Mouse (Mus musculus): ENCODE measurements around the gene Commd4. TPM values are rescaled to one million over a fixed set of nuclear protein-coding genes. Genes with fewer than 3 reads are reported as not detected.
A peak's percentile ranks its signal among the peaks of the same experiment; 100 is the strongest.

Commd4 gene
- polyA plus RNA-seq, 1 experiment from 2014 or later = 111 TPM

DNA sequence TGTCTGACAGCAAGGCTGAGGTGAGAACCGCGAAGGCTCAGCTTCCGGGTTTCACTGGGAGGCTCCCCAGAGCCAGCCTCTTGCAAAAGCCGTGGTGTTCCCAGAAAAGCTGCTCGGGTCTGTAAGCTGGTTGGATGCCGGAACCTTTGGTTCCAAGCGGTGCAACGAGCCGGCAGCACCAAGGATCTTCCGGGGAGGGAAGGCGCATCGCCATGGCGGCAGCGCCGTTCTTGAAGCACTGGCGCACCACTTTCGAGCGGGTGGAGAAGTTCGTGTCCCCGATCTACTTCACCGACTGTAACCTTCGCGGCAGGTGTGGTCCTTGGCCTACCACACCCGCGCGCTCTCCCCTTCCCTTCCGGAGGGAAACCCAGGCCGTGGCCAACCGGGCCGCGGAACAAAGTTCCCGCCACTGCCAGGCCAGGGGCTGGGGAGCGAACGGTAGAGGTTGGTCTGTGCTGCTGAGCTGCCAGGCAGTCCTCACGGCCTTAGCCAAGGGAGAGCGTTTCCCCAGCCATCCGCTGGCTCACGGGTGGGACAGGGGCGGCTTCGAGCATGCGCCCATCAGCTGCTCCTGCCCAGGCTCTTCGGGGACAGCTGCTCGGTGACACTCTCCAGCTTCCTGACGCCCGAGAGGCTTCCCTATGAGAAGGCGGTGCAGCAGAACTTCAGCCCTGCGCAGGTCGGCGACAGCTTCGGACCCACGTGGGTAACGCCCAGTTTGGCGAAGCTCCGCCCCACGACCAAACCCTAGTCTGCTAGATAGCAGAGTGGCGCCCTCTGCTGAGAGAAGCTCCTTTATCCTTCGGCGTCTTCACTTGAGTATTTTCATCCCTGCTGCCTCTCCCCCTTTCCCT lies 27.3 kb downstream of the Commd4 start, which contains the start of gene Man2c1:
TSS of gene Man2c1 (plus strand) at position 114 of the 857 bp plus-strand sequence.
- peak within 1 kb of the TSS; percentile 78 for H3K4me2 ChIP-seq (ENCODE audit: low read depth, low read length)
- H3K9me3 ChIP-seq (ENCODE audit: control insufficient read depth, low read length) = no peaks in the 10 kb centered on the region
- no peaks in the 10 kb centered on the region for H3K27me3 ChIP-seq (replicated peaks; ENCODE audit: control insufficient read depth, insufficient read depth, low read length)
- peaks cover 7% of the 10 kb centered on the region for H3K4me1 ChIP-seq (ENCODE audit: control insufficient read depth, insufficient read depth, low read length)
- peak; percentile 92 for ATAC-seq
- peak within 1 kb of the TSS; percentile 83 for H3K9ac ChIP-seq (ENCODE audit: low read depth, low read length)
- under 1% methylated on average over 58 of the region's 58 CpGs for WGBS
- peak within 1 kb of the TSS; percentile 76 for H3K4me3 ChIP-seq (ENCODE audit: low read length)
- H3K27ac ChIP-seq (ENCODE audit: low read length) = peak within 1 kb of the TSS; percentile 97
- peaks cover 15% of the 10 kb centered on the region; the same call in 1 of the 2 replicates for H3K36me3 ChIP-seq (ENCODE audit: control insufficient read depth, insufficient read depth, low read length)

DNA sequence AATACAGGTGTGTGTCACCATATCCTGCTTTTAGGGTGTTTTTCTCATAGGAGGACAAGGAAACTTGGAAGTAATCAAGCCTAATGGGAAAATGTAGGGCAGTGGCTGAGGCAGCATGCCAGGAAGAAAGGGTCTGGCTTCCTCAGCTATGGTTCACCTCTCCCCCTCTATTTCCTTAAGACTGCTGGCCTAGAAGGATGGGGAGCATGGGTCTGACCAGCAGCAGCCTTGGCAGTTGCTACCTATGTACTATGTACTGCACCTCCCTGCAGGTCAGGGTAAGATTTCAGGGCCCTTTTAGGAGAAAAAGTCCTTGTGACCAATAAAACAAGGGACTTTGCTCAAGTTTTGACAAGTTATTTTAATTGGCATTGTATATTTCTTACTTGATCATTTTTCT lies 28.5 kb downstream of the Commd4 start:
- peaks cover 7% of the 10 kb centered on the region for H3K4me1 ChIP-seq (ENCODE audit: control insufficient read depth, insufficient read depth, low read length)
- H3K9ac ChIP-seq (ENCODE audit: low read depth, low read length) = peak overlapping the region; percentile 4; the same call in 1 of the 2 replicates
- H3K4me2 ChIP-seq (ENCODE audit: low read depth, low read length) = peak overlapping the region; percentile 78
- H3K4me3 ChIP-seq (ENCODE audit: low read length) = no peak overlapping the region
- peaks cover 15% of the 10 kb centered on the region; the same call in 1 of the 2 replicates for H3K36me3 ChIP-seq (ENCODE audit: control insufficient read depth, insufficient read depth, low read length)
- no peaks in the 10 kb centered on the region for H3K27me3 ChIP-seq (replicated peaks; ENCODE audit: control insufficient read depth, insufficient read depth, low read length)
- H3K27ac ChIP-seq (ENCODE audit: low read length) = no peak overlapping the region
- no peak for ATAC-seq
- no peaks in the 10 kb centered on the region for H3K9me3 ChIP-seq (ENCODE audit: control insufficient read depth, low read length)

DNA sequence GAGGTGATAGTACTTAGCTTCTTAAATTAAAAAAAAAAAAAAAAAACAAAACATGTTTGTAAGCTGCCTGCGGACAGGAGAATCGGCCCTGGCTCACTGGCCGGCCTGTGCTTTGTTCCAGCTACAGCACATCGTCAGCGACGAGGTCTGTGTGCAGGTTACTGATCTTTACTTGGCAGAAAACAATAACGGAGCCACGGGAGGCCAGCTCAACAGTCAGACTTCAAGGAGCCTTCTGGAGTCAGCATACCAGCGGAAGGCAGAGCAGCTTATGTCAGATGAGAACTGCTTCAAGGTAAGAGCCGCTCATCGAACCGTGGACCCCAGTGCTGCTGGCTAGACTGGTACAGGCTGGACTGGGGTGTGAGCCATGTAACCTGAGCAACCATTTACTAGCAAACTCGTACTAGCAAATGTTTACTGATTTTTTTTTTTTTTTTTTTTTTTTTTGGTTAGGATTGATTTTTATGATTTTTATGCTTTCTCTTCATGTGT lies 40.8 kb downstream of the Commd4 start:
- 91% methylated on average over 13 of the region's 13 CpGs for WGBS
- H3K27ac ChIP-seq (ENCODE audit: low read length) = no peak overlapping the region
- H3K4me2 ChIP-seq (ENCODE audit: low read depth, low read length) = no peak overlapping the region
- H3K27me3 ChIP-seq (replicated peaks; ENCODE audit: control insufficient read depth, insufficient read depth, low read length) = no peaks in the 10 kb centered on the region
- no peak overlapping the region for H3K9ac ChIP-seq (ENCODE audit: low read depth, low read length)
- no peak for ATAC-seq
- no peak overlapping the region for H3K4me3 ChIP-seq (ENCODE audit: low read length)
- H3K9me3 ChIP-seq (ENCODE audit: control insufficient read depth, low read length) = no peaks in the 10 kb centered on the region
- no peaks in the 10 kb centered on the region for H3K4me1 ChIP-seq (ENCODE audit: control insufficient read depth, insufficient read depth, low read length)
- peaks cover 21% of the 10 kb centered on the region for H3K36me3 ChIP-seq (ENCODE audit: control insufficient read depth, insufficient read depth, low read length)

Other genes starting within 250 kb of the Commd4 start
- gene Snx33, start 230.0 kb downstream of the Commd4 start, polyA plus RNA-seq (2015; fragmentation: Nextera tagmentation; extraction: Ambion mirVana) = 4.8 and 5.2 TPM in 2 replicates
- gene Imp3, start 220.9 kb downstream of the Commd4 start, polyA plus RNA-seq (2015; fragmentation: Nextera tagmentation; extraction: Ambion mirVana) = 60.9 and 67.2 TPM in 2 replicates
- 12.3 and 12.4 TPM in 2 replicates for gene Snupn, start 207.5 kb downstream of the Commd4 start, polyA plus RNA-seq (2015; fragmentation: Nextera tagmentation; extraction: Ambion mirVana)
- gene Ptpn9, start 163.4 kb downstream of the Commd4 start, polyA plus RNA-seq (2015; fragmentation: Nextera tagmentation; extraction: Ambion mirVana) = 8.0 and 8.7 TPM in 2 replicates
- 22.4 and 23.3 TPM in 2 replicates for gene Sin3a, start 86.3 kb downstream of the Commd4 start, polyA plus RNA-seq (2015; fragmentation: Nextera tagmentation; extraction: Ambion mirVana)
- gene Man2c1, start 27.6 kb downstream of the Commd4 start, polyA plus RNA-seq (2015; fragmentation: Nextera tagmentation; extraction: Ambion mirVana) = 45.4 and 52.7 TPM in 2 replicates
- gene Neil1, start 10.0 kb downstream of the Commd4 start, polyA plus RNA-seq (2015; fragmentation: Nextera tagmentation; extraction: Ambion mirVana) = 8.6 TPM in 2 replicates
- gene Trcg1, start 78.2 kb upstream of the Commd4 start, polyA plus RNA-seq (2015; fragmentation: Nextera tagmentation; extraction: Ambion mirVana) = not detected in 2 replicates
- gene 1700017B05Rik, start 104.3 kb upstream of the Commd4 start, polyA plus RNA-seq (2015; fragmentation: Nextera tagmentation; extraction: Ambion mirVana) = 23.8 and 25.5 TPM in 2 replicates